Mouse (Mus musculus) CD8-positive naive resting alpha-beta T cell, adult 2 months (primary cell): Measurements from ENCODE around the gene Tram2.

ENCODE experiments used
- DNase-seq, 2 experiments: peaks; one replicate each; pipeline ENCODE4 v3.0.0; 2022; ENCODE audit warnings: low read depth in 2 of 2, low spot score in 2 of 2

Gene Tram2

GRCm38 (mm10) chr1:21023101-21023500 lies 55.9 kb downstream of the Tram2 start:
- DNase-seq: no peak

GRCm38 (mm10) chr1:21014463-21014862 lies 64.6 kb downstream of the Tram2 start:
- no peak for DNase-seq

- DNase-seq: no peak
Observed at GRCm38 (mm10) chr1:21010282-21010800, 68.7 kb downstream of the Tram2 start.

- no peak for DNase-seq
Observed at GRCm38 (mm10) chr1:21008891-21009290, 70.1 kb downstream of the Tram2 start.

GRCm38 (mm10) chr1:21007941-21008701 lies 70.9 kb downstream of the Tram2 start:
- DNase-seq: no peak

- no peak for DNase-seq
Observed at GRCm38 (mm10) chr1:21006775-21007174, 72.3 kb downstream of the Tram2 start.

GRCm38 (mm10) chr1:21004596-21004995 lies 74.4 kb downstream of the Tram2 start:
- DNase-seq: no peak

GRCm38 (mm10) chr1:21002246-21003142 lies 76.5 kb downstream of the Tram2 start:
- no peak for DNase-seq

GRCm38 (mm10) chr1:20997881-20998389 lies 81.1 kb downstream of the Tram2 start:
- no peak for DNase-seq

GRCm38 (mm10) chr1:20997328-20997689 lies 81.7 kb downstream of the Tram2 start:
- DNase-seq: no peak

GRCm38 (mm10) chr1:20996603-20997327 lies 82.3 kb downstream of the Tram2 start:
- DNase-seq: no peak

- DNase-seq: no peak
Observed at GRCm38 (mm10) chr1:20995331-20995986, 83.6 kb downstream of the Tram2 start.

GRCm38 (mm10) chr1:20994338-20994737 lies 84.7 kb downstream of the Tram2 start:
- DNase-seq: no peak

GRCm38 (mm10) chr1:20993690-20994089 lies 85.3 kb downstream of the Tram2 start:
- no peak for DNase-seq

GRCm38 (mm10) chr1:20989461-20990083 lies 89.5 kb downstream of the Tram2 start:
- no peak for DNase-seq

- DNase-seq: no peak
Observed at GRCm38 (mm10) chr1:20986378-20987056, 92.5 kb downstream of the Tram2 start.

- no peak for DNase-seq
Observed at GRCm38 (mm10) chr1:20984582-20984981, 94.4 kb downstream of the Tram2 start.

GRCm38 (mm10) chr1:20984103-20984502 lies 94.9 kb downstream of the Tram2 start:
- DNase-seq: no peak

GRCm38 (mm10) chr1:20981764-20982163 lies 97.3 kb downstream of the Tram2 start:
- no peak for DNase-seq

GRCm38 (mm10) chr1:20980553-20980952 lies 98.5 kb downstream of the Tram2 start:
- no peak for DNase-seq
